Mouse (Mus musculus) hindbrain, embryonic 13.5 days (tissue): ENCODE results near the gene Mitd1. TPM values are rescaled to one million over a fixed set of nuclear protein-coding genes. Genes with fewer than 3 reads are reported as not detected.
A peak's percentile ranks its signal among the peaks of the same experiment; 100 is the strongest.

ENCODE experiments used
- ATAC-seq: fragments of 200-750 bp; cut with Nextera tagmentation; 2 replicates; pipeline ENCODE4 v1.8.0; 2017; ENCODE audit warnings: moderate TSS enrichment; ENCODE audit not compliant: low FRiP score
- H3K27ac ChIP-seq: fragments of 300-500 bp; sonication (generic); 2 replicates; pipeline ENCODE4 v1.5.1; 2015; ENCODE audit warnings: inconsistent platforms, mild to moderate bottlenecking, moderate library complexity
- H3K27me3 ChIP-seq: fragments of 300-500 bp; sonication (generic); 2 replicates; pipeline ENCODE4 v1.6.1; 2015; ENCODE audit warnings: mild to moderate bottlenecking, inconsistent platforms
- H3K36me3 ChIP-seq: fragments of 300-500 bp; sonication (generic); 2 replicates; pipeline ENCODE4 v1.6.1; 2015; ENCODE audit warnings: mild to moderate bottlenecking, inconsistent platforms
- H3K4me1 ChIP-seq: fragments of 300-500 bp; sonication (generic); replicated peaks from 2 replicates; pipeline ENCODE4 v1.6.1; 2015; ENCODE audit warnings: inconsistent platforms
- H3K4me2 ChIP-seq: fragments of 300-500 bp; sonication (generic); 2 replicates; pipeline ENCODE4 v1.6.1; 2015; ENCODE audit warnings: inconsistent platforms, mild to moderate bottlenecking, moderate library complexity
- H3K4me3 ChIP-seq: fragments of 300-500 bp; sonication (generic); 2 replicates; pipeline ENCODE4 v1.5.1; 2015; ENCODE audit warnings: mild to moderate bottlenecking, inconsistent platforms
- H3K9ac ChIP-seq: fragments of 300-500 bp; sonication (generic); 2 replicates; pipeline ENCODE4 v1.6.1; 2015; ENCODE audit warnings: mild to moderate bottlenecking, inconsistent platforms
- H3K9me3 ChIP-seq: fragments of 300-500 bp; sonication (generic); 2 replicates; pipeline ENCODE4 v1.6.1; 2016; ENCODE audit warnings: inconsistent platforms
- WGBS: fragments of 180-500 bp; shearing (Covaris S2); methylation state at CpG from one replicate; pipeline ENCODE4 v1.1.7; 2015; 5-methylcytosine and 5-hydroxymethylcytosine counted together
- polyA plus RNA-seq: library from polyadenylated mRNA; unstranded; fragments of >200 nt; fragmentation: Nextera tagmentation; extraction: Ambion mirVana; gene quantifications from 2 replicates; pipeline ENCODE4 v1.2.1, GENCODE M21; 2015

The Mitd1 gene
- polyA plus RNA-seq, 1 experiment from 2014 or later: 19.3 TPM

DNA sequence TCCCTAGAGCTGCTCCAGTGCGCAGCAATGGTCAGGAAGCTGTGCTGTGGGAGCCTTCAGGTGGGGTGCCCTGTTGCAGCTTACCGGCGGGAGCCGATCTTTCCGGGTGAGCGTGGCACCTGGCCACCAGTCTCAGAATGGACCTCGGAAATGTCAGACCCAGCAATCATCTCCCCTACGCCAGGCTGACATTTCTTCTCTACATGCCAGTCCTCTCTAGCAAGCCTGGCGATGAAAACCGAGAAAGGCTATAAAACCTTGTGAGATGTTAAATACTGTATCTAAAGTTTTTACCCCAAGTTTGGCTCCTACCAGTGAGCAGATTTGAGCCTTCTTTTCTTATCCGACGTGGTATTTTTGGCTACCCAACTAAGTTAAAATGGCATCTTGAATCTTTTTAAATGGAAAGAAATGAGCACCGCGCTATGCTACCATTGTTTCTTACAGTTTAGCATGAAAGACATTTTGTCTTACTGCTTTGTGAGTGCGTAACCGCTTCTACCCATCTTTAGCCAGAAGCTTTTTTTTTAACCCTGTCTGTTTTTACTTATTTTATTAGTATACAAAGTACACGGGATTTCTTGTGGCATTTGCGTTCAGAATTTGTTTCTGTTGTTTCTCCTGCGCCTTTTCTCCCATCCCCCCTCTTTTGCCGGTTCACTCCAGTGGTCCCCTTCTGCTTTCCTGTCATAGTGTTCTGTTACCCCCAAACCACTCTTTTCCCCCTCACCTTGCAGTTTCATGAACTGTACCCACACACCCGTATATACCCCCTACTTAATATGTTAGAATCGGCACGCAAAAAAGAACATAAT is 24.6 kb downstream of the Mitd1 start:
- WGBS: 11% methylated on average over 23 of the region's 23 CpGs
- H3K4me3 ChIP-seq: peak overlapping the region; percentile 69
- H3K27ac ChIP-seq: peak overlapping the region; percentile 95
- H3K9ac ChIP-seq: peak overlapping the region; percentile 78
- H3K4me1 ChIP-seq: peaks cover 6% of the 10 kb centered on the region
- H3K4me2 ChIP-seq: peak overlapping the region; percentile 74
- no peak for ATAC-seq
- H3K36me3 ChIP-seq: no peaks in the 10 kb centered on the region
- H3K9me3 ChIP-seq: no peaks in the 10 kb centered on the region
- peaks cover 21% of the 10 kb centered on the region for H3K27me3 ChIP-seq

DNA sequence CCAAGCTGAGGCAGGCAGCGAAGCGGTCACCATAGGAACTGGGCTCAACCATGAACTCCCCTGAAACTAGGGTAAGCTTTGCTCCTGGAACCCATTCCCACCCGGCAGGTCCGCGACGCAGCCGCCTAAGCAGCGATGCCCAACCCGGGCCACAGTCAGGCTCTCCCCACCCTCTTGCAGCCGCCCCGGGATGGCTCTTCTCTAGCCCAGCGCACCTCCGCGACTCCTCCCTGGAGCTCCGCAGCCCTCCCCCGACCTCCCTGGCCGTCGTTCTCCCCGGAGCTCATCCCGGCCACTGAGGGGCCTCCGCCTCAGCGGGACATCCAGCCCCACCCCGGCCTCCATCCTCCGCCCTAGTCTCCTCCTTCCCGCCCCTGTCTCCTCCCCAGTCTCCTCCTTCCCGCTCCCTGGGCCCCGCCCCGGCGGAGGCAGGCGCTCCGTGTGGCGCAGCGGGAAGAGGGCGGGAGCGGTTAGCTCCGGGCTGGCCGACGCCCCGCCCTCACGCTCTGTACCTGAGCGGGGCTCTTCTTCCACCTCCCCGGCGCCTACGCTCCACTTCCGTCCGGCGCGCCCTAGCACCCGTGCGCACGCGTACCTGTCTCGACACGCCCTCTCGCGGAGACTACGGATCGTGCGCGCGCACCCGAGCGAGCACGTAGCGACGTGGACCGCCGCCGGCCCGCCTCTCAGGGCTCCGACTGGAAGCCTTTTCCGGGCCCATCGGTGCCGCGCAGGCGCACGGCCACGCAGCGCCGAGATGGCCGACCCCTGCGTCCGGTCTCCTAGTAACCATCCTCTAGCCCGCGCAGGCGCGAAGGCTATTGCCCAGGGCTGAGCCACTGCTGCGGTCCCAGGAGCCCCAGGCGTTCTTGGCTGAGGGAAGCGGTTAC is 25.5 kb downstream of the Mitd1 start:
- Histone ChIP-seq H3K4me2 (peak overlapping the region; percentile 74), H3K4me1 (peaks cover 6% of the 10 kb centered on the region), H3K9me3 (no peaks in the 10 kb centered on the region), H3K27me3 (peaks cover 14% of the 10 kb centered on the region), H3K9ac (peak overlapping the region; percentile 86), H3K27ac (peak overlapping the region; percentile 95), H3K36me3 (no peaks in the 10 kb centered on the region), H3K4me3 (peak overlapping the region; percentile 69)
- WGBS: under 1% methylated on average over 90 of the region's 90 CpGs
- peak; percentile 99 for ATAC-seq

GRCm38 (mm10) chr1:37850696-37851095 is 39.5 kb downstream of the Mitd1 start:
- WGBS: 34% methylated on average over 2 of the region's 2 CpGs
- Histone ChIP-seq H3K9ac (no peak overlapping the region), H3K4me3 (no peak overlapping the region), H3K4me2 (no peak overlapping the region), H3K27ac (no peak overlapping the region), H3K36me3 (peaks cover 28% of the 10 kb centered on the region), H3K4me1 (peaks cover 5% of the 10 kb centered on the region; the same call in 1 of the 2 replicates), H3K27me3 (no peaks in the 10 kb centered on the region), H3K9me3 (no peaks in the 10 kb centered on the region)
- ATAC-seq: no peak

- no peak overlapping the region for H3K9ac ChIP-seq
- no peak for ATAC-seq
- no peak overlapping the region for H3K27ac ChIP-seq
- 85% methylated on average over 8 of the region's 8 CpGs for WGBS
- peaks cover 5% of the 10 kb centered on the region; the same call in 1 of the 2 replicates for H3K4me1 ChIP-seq
- H3K4me3 ChIP-seq: no peak overlapping the region
- no peaks in the 10 kb centered on the region for H3K27me3 ChIP-seq
- H3K9me3 ChIP-seq: no peaks in the 10 kb centered on the region
- peaks cover 8% of the 10 kb centered on the region; the same call in 1 of the 2 replicates for H3K36me3 ChIP-seq
- no peak overlapping the region for H3K4me2 ChIP-seq
These were observed 43.3 kb downstream of the Mitd1 start for GRCm38 (mm10) chr1:37846878-37847277.

DNA sequence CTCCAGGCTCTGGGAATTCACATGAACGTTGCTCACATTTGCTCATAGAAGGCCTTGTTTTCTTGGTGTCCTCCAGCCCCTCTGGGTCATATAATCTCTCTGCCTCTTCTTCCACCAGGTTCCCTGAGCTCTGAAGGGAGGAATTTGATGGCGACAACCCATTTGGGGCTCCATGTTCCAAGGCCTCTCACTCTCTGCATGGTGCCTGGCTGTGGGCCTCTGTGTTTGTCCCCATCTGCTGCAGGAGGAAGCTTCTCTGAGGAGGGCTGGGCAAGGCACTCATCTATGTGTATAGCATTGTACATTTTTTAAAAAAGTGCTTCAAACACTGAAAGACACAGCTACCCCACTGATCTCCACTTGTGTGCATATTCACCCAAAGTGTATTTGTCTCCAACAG is 58.5 kb downstream of the Mitd1 start:
- Histone ChIP-seq H3K9ac (no peak overlapping the region), H3K9me3 (no peaks in the 10 kb centered on the region; the same call in 1 of the 2 replicates), H3K4me1 (no peaks in the 10 kb centered on the region), H3K36me3 (peaks cover 29% of the 10 kb centered on the region), H3K4me3 (no peak overlapping the region), H3K27ac (no peak overlapping the region), H3K27me3 (no peaks in the 10 kb centered on the region), H3K4me2 (no peak overlapping the region)
- 74% methylated on average over 2 of the region's 2 CpGs for WGBS
- no peak for ATAC-seq

Other genes with a start within 250 kb of the Mitd1 start
- 1.6 and 1.7 TPM in 2 replicates for gene 2010300C02Rik, start 170.3 kb downstream of the Mitd1 start, polyA plus RNA-seq
- 21.5 and 22.3 TPM in 2 replicates for gene Tsga10, start 24.0 kb downstream of the Mitd1 start, polyA plus RNA-seq
- gene Lipt1, start 18.7 kb downstream of the Mitd1 start, polyA plus RNA-seq: 6.5 and 7.6 TPM in 2 replicates
- gene Mrpl30, start 66 bp upstream of the Mitd1 start, polyA plus RNA-seq: 247 and 255 TPM in 2 replicates
- not detected in 2 replicates for gene Lyg2, start 26.1 kb upstream of the Mitd1 start, polyA plus RNA-seq
- gene Lyg1, start 67.3 kb upstream of the Mitd1 start, polyA plus RNA-seq: not detected in 2 replicates
- 166 and 180 TPM in 2 replicates for gene Txndc9, start 107.5 kb upstream of the Mitd1 start, polyA plus RNA-seq
- 27.9 and 28.4 TPM in 2 replicates for gene Eif5b, start 107.6 kb upstream of the Mitd1 start, polyA plus RNA-seq
- 38.9 and 43.5 TPM in 2 replicates for gene Rev1, start 239.4 kb upstream of the Mitd1 start, polyA plus RNA-seq